ENCODE assay signal across 8 mouse cellular contexts in genomic region chr17:47909091-47910001, GRCm38 (mm10). TPM values are rescaled to one million over a fixed set of nuclear protein-coding genes. Genes with fewer than 3 reads are reported as not detected.
DNase-seq lines count a peak whose midpoint lies in the region; ATAC-seq and TF ChIP-seq lines count a peak whose summit lies in the region.

No protein-coding gene starts in this region.

- whole genome bisulfite sequencing in embryonic facial prominence, embryonic 15.5 days, result 17% methylated on average over 50 of the region's 51 CpGs
- 21% methylated on average over 46 of the region's 51 CpGs for WGBS in heart, embryonic 15.5 days
- WGBS in kidney, postnatal 0 days, result 20% methylated on average over 50 of the region's 51 CpGs

- no peak for ATAC-seq in embryonic facial prominence, embryonic 15.5 days (ENCODE audit: insufficient number of reproducible peaks, low FRiP score, low TSS enrichment, low read depth)
- ATAC-seq in heart, embryonic 15.5 days (replicated peaks; ENCODE audit: insufficient number of reproducible peaks, insufficient read depth, low FRiP score, low read depth), result 0 out of 2 replicates have a peak, but pooled peaks have one; percentile 39
- ATAC-seq in kidney, postnatal 0 days (replicated peaks; ENCODE audit: low FRiP score, low read depth), result no peak; the same call in 1 of the 2 replicates

- no peaks in the 10 kb centered on the region for H3K9me3 ChIP-seq in embryonic facial prominence, embryonic 15.5 days (replicated peaks)
- H3K9me3 ChIP-seq in heart, embryonic 15.5 days (replicated peaks), result no peaks in the 10 kb centered on the region
- H3K9me3 ChIP-seq in kidney, postnatal 0 days (replicated peaks; ENCODE audit: low read length), result no peaks in the 10 kb centered on the region

- H3K4me2 ChIP-seq in embryonic facial prominence, embryonic 15.5 days (replicated peaks), result peak overlapping the region; percentile 57
- H3K4me2 ChIP-seq in heart, embryonic 15.5 days, result peak overlapping the region; percentile 81
- peak overlapping the region; percentile 69 for H3K4me2 ChIP-seq in kidney, postnatal 0 days (ENCODE audit: low read length)

- no peaks in the 10 kb centered on the region for H3K36me3 ChIP-seq in embryonic facial prominence, embryonic 15.5 days
- H3K36me3 ChIP-seq in heart, embryonic 15.5 days, result no peaks in the 10 kb centered on the region
- no peaks in the 10 kb centered on the region for H3K36me3 ChIP-seq in kidney, postnatal 0 days (ENCODE audit: insufficient read depth, low read length)

- peaks cover 52% of the 10 kb centered on the region for H3K4me1 ChIP-seq in embryonic facial prominence, embryonic 15.5 days
- H3K4me1 ChIP-seq in heart, embryonic 15.5 days (replicated peaks), result peaks cover 39% of the 10 kb centered on the region
- H3K4me1 ChIP-seq in kidney, postnatal 0 days (replicated peaks; ENCODE audit: insufficient read depth, low read length), result 0 out of 2 replicates have a peak, but pooled peaks cover 7% of the 10 kb centered on the region

- TF ChIP-seq CTCF in kidney, postnatal 0 days (IDR thresholded peaks at IDR 0.05; ENCODE audit: low read depth), result no peak

- H3K4me3 ChIP-seq in embryonic facial prominence, embryonic 15.5 days (replicated peaks), result peak overlapping the region; percentile 34
- H3K4me3 ChIP-seq in heart, embryonic 15.5 days, result peak overlapping the region; percentile 46
- H3K4me3 ChIP-seq in kidney, postnatal 0 days (replicated peaks; ENCODE audit: low read depth, low read length), result peak overlapping the region; percentile 34

- no peak overlapping the region for H3K27ac ChIP-seq in embryonic facial prominence, embryonic 15.5 days (replicated peaks)
- H3K27ac ChIP-seq in heart, embryonic 15.5 days, result no peak overlapping the region
- no peak overlapping the region for H3K27ac ChIP-seq in kidney, postnatal 0 days

- peak; percentile 81 for DNase-seq in CD4-positive, CD25-positive, alpha-beta regulatory T cell, adult 2 months (ENCODE audit: low read depth, low spot score)
- DNase-seq in adrenal gland, postnatal 14 days, result peak; percentile 84
- peak; percentile 52 for DNase-seq in kidney, postnatal 0 days (ENCODE audit: low spot score)
- peak; percentile 65 for DNase-seq in lung, postnatal 25 days (ENCODE audit: low spot score)
- DNase-seq in spleen, adult 18-20 months, result peak; percentile 57 to 65
- DNase-seq in right cerebral cortex, adult 2 months (ENCODE audit: low spot score in 2 of 2), result no peak

- H3K9ac ChIP-seq in embryonic facial prominence, embryonic 15.5 days, result 0 out of 2 replicates have a peak overlapping the region, but pooled peaks have one; percentile 9
- peak overlapping the region; percentile 41 for H3K9ac ChIP-seq in heart, embryonic 15.5 days
- peak overlapping the region; percentile 25; the same call in 1 of the 2 replicates for H3K9ac ChIP-seq in kidney, postnatal 0 days (ENCODE audit: low read depth, low read length)

- H3K27me3 ChIP-seq in embryonic facial prominence, embryonic 15.5 days, result no peaks in the 10 kb centered on the region
- H3K27me3 ChIP-seq in heart, embryonic 15.5 days, result no peaks in the 10 kb centered on the region
- H3K27me3 ChIP-seq in kidney, postnatal 0 days (ENCODE audit: insufficient read depth, low read length), result no peaks in the 10 kb centered on the region

RNA-seq across cellular contexts. Expression of gene Foxp4, which starts 15.1 kb away (rescaled TPM):
- 20.6 and 28.1 TPM in 2 replicates for total RNA-seq in adrenal gland, postnatal 14 days (2021)
- polyA plus RNA-seq in embryonic facial prominence, embryonic 15.5 days (2015; fragmentation: Nextera tagmentation; extraction: Ambion mirVana), result 17.0 and 19.3 TPM in 2 replicates
- polyA plus RNA-seq in heart, embryonic 15.5 days (2015; fragmentation: Nextera tagmentation; extraction: Ambion mirVana), result 6.4 and 11.1 TPM in 2 replicates
- polyA plus RNA-seq in kidney, postnatal 0 days (2015; fragmentation: Nextera tagmentation; extraction: Ambion mirVana), result 7.7 and 9.5 TPM in 2 replicates

Comparison
In these comparisons a context has a peak if more than half of its experiments do, and no peak if none do; other contexts are left out.
1. DNase-seq: peak in CD4-positive, CD25-positive, alpha-beta regulatory T cell, adult 2 months (single experiment), adrenal gland, postnatal 14 days (single experiment), kidney, postnatal 0 days (single experiment), lung, postnatal 25 days (single experiment) and spleen, adult 18-20 months (2 of 2); none in right cerebral cortex, adult 2 months (0 of 2).
2. Peak in every context shown above with its lines, with median percentiles within 50 percentile points of each other: H3K4me2 ChIP-seq, H3K4me3 ChIP-seq and H3K9ac ChIP-seq.